Mouse (Mus musculus) limb, embryonic 11.5 days (tissue): ENCODE measurements around the gene Crtap. TPM values are rescaled to one million over a fixed set of nuclear protein-coding genes. Genes with fewer than 3 reads are reported as not detected.

Source experiments
- ATAC-seq: fragments of 200-750 bp; cut with Nextera tagmentation; 2 replicates; pipeline ENCODE4 v1.8.0; 2017; ENCODE audit warnings: low read depth; ENCODE audit not compliant: insufficient number of reproducible peaks, low FRiP score, low TSS enrichment
- DNase-seq: peaks from one replicate; pipeline ENCODE4 v3.0.0-alpha.2; 2015; ENCODE audit warnings: low spot score
- H3K27ac ChIP-seq: fragments of 300-500 bp; sonication (generic); replicated peaks from 2 replicates; pipeline ENCODE4 v1.5.1; 2014; ENCODE audit warnings: low read depth, mild to moderate bottlenecking, low read length
- H3K27me3 ChIP-seq: fragments of 300-500 bp; sonication (generic); 2 replicates; pipeline ENCODE4 v1.6.1; 2014; ENCODE audit warnings: mild to moderate bottlenecking, low read length, mixed read lengths; ENCODE audit not compliant: control insufficient read depth, insufficient read depth
- H3K36me3 ChIP-seq: fragments of 300-500 bp; sonication (generic); 2 replicates; pipeline ENCODE4 v1.6.1; 2014; ENCODE audit warnings: mild to moderate bottlenecking, low read length, moderate library complexity, mixed read lengths; ENCODE audit not compliant: control insufficient read depth, insufficient read depth
- H3K4me1 ChIP-seq: fragments of 300-500 bp; sonication (generic); 2 replicates; pipeline ENCODE4 v1.6.1; 2014; ENCODE audit warnings: low read length, mixed read lengths; ENCODE audit not compliant: control insufficient read depth, insufficient read depth
- H3K4me2 ChIP-seq: fragments of 300-500 bp; sonication (generic); 2 replicates; pipeline ENCODE4 v1.6.1; 2014; ENCODE audit warnings: low read depth, mild to moderate bottlenecking, moderate library complexity; ENCODE audit not compliant: severe bottlenecking
- H3K4me3 ChIP-seq: fragments of 300-500 bp; sonication (generic); 2 replicates; pipeline ENCODE4 v1.5.1; 2014; ENCODE audit warnings: low read depth, low read length
- H3K9ac ChIP-seq: fragments of 300-500 bp; sonication (generic); 2 replicates; pipeline ENCODE4 v1.6.1; 2014; ENCODE audit warnings: mild to moderate bottlenecking, low read length
- H3K9me3 ChIP-seq: fragments of 300-500 bp; sonication (generic); 2 replicates; pipeline ENCODE4 v1.6.1; 2016; ENCODE audit warnings: low read length; ENCODE audit not compliant: control insufficient read depth
- WGBS: fragments of 180-500 bp; shearing (Covaris S2); extraction: QIAGEN DNeasy Blood & Tissue Kit; methylation state at CpG from one replicate; pipeline ENCODE4 v1.1.7; 2014; 5-methylcytosine and 5-hydroxymethylcytosine counted together
- polyA plus RNA-seq: library from polyadenylated mRNA; unstranded; fragments of >200 nt; fragmentation: Nextera tagmentation; extraction: Ambion mirVana; gene quantifications from 2 replicates; pipeline ENCODE4 v1.2.1, GENCODE M21; 2014

Crtap gene
- polyA plus RNA-seq, 1 experiment from 2014 or later = 66.7 TPM

DNA sequence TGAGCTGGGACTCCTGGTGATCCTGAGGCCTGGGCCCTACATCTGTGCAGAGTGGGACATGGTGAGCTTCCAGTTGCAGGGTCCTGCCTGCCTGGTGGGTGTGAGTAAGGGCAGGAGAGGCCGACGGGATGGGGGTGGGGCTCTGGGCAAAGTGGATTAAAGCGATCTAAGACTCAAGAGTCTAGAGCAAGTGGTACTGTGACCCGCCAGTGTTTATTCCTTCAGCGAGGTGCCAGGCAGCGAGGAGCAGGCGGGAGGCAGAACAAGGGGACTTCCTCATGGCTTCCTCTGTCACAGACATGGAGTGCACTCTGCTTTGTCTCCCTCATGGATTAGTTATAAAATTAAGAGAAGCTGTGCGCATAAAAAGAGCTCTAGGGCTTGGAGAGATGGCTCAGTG is 30.0 kb upstream of the Crtap start:
- 82% methylated on average over 8 of the region's 8 CpGs for WGBS

DNA sequence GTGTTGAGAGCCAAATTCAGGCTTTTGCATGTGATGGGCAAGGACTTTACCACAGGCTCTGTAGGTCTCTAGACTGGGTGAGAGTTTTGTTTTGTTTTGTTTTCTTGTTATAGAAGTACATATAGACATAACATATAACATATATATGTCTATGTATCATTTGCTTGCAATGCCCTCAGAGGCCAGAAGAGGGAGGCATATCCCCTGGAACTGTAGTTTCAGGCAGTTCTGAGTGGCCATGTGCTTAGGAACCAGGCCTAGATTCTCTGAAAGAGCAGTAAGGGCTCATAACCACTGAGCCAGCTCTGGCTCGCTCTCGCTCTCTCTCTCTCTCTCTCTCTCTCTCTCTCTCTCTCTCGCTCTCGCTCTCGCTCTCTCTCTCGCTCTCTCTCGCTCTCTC is 27.7 kb upstream of the Crtap start:
- H3K27ac ChIP-seq = no peak overlapping the region
- peak; percentile 73 for DNase-seq
- no peak overlapping the region for H3K9ac ChIP-seq
- WGBS = 92% methylated on average over 7 of the region's 7 CpGs
- ATAC-seq = no peak
- H3K4me1 ChIP-seq = no peaks in the 10 kb centered on the region
- H3K4me3 ChIP-seq = no peak overlapping the region
- H3K4me2 ChIP-seq = no peak overlapping the region
- no peaks in the 10 kb centered on the region; the same call in 1 of the 2 replicates for H3K36me3 ChIP-seq
- H3K27me3 ChIP-seq = no peaks in the 10 kb centered on the region
- no peaks in the 10 kb centered on the region for H3K9me3 ChIP-seq

More for the DNA sequence above, 30.0 kb upstream of the Crtap start:
- no peak overlapping the region for H3K9ac ChIP-seq
- H3K4me2 ChIP-seq = no peak overlapping the region
- H3K27ac ChIP-seq = no peak overlapping the region
- no peaks in the 10 kb centered on the region for H3K4me1 ChIP-seq
- no peak overlapping the region for H3K4me3 ChIP-seq
- ATAC-seq (no peak), DNase-seq (no peak)
- no peaks in the 10 kb centered on the region for H3K27me3 ChIP-seq
- H3K9me3 ChIP-seq = no peaks in the 10 kb centered on the region; the same call in 1 of the 2 replicates
- peaks cover under 1% of the 10 kb centered on the region; the same call in 1 of the 2 replicates for H3K36me3 ChIP-seq

DNA sequence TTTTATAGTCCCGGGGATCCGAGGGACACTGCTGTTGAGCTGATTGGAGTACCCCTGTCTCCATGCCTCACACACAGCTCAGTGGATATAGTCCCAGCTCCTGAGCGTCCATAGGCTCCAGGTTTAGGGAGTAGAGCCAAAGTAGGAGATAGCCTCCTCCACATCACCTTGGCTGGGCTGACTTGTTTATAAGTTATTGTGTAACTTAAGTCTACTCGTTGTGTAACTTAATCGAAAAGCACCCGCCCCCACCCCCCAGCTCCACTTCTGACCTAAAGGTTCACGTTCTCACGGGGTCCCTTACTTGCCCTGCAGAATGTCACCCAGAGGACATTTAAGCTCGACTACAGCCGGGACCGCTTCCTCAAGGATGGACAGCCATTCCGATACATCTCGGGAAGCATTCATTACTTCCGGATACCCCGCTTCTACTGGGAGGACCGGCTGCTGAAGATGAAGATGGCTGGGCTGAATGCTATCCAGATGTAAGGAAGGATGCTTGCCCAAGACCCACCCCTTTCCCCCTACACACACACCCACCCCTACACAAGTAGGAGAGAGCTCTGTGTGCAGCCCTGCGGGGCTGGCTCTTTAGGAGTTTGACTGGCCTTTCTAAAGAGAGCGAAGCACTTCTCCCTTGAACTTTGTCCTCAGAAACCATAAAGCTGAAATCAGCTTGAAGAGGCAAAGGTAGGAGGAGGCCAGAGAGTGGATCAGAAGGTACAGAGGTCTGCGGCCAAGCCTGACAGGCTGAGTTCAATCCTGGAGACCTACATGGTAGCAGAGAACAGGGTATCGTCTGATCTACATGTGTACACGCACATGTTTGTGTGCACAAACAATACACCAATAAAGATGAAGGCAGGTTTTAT is 26.4 kb upstream of the Crtap start:
- Histone ChIP-seq H3K9ac (no peak overlapping the region), H3K27ac (no peak overlapping the region), H3K4me1 (no peaks in the 10 kb centered on the region), H3K4me2 (no peak overlapping the region), H3K27me3 (no peaks in the 10 kb centered on the region), H3K4me3 (no peak overlapping the region), H3K36me3 (no peaks in the 10 kb centered on the region; the same call in 1 of the 2 replicates), H3K9me3 (no peaks in the 10 kb centered on the region)
- DNase-seq = no peak
- ATAC-seq = no peak
- 90% methylated on average over 21 of the region's 21 CpGs for WGBS

- no peak overlapping the region for H3K27ac ChIP-seq
- ATAC-seq (no peak), DNase-seq (peak; percentile 75)
- no peaks in the 10 kb centered on the region for H3K4me1 ChIP-seq
- WGBS = 17% methylated on average over 11 of the region's 11 CpGs
- H3K36me3 ChIP-seq = peaks cover 2% of the 10 kb centered on the region; the same call in 1 of the 2 replicates
- no peaks in the 10 kb centered on the region for H3K27me3 ChIP-seq
- no peak overlapping the region for H3K4me2 ChIP-seq
- H3K4me3 ChIP-seq = no peak overlapping the region
- H3K9ac ChIP-seq = no peak overlapping the region
- no peaks in the 10 kb centered on the region; the same call in 1 of the 2 replicates for H3K9me3 ChIP-seq
Measured at GRCm38 (mm10) chr9:114415701-114416100, 25.2 kb upstream of the Crtap start.

- no peak overlapping the region for H3K9ac ChIP-seq
- H3K36me3 ChIP-seq = peaks cover 9% of the 10 kb centered on the region; the same call in 1 of the 2 replicates
- H3K4me2 ChIP-seq = no peak overlapping the region
- H3K27ac ChIP-seq = no peak overlapping the region
- ATAC-seq (no peak), DNase-seq (no peak)
- H3K9me3 ChIP-seq = no peaks in the 10 kb centered on the region; the same call in 1 of the 2 replicates
- H3K4me3 ChIP-seq = no peak overlapping the region
- H3K4me1 ChIP-seq = no peaks in the 10 kb centered on the region
- 83% methylated on average over 12 of the region's 12 CpGs for WGBS
- no peaks in the 10 kb centered on the region for H3K27me3 ChIP-seq
Measured at GRCm38 (mm10) chr9:114413866-114414265, 23.4 kb upstream of the Crtap start.

- H3K27ac ChIP-seq = no peak overlapping the region
- no peak overlapping the region for H3K9ac ChIP-seq
- no peaks in the 10 kb centered on the region; the same call in 1 of the 2 replicates for H3K9me3 ChIP-seq
- no peaks in the 10 kb centered on the region for H3K27me3 ChIP-seq
- H3K4me2 ChIP-seq = no peak overlapping the region
- WGBS = 94% methylated on average over 9 of the region's 9 CpGs
- H3K4me1 ChIP-seq = no peaks in the 10 kb centered on the region
- ATAC-seq (no peak), DNase-seq (no peak)
- no peak overlapping the region for H3K4me3 ChIP-seq
- H3K36me3 ChIP-seq = peaks cover 13% of the 10 kb centered on the region; the same call in 1 of the 2 replicates
Measured at GRCm38 (mm10) chr9:114412406-114412805, 21.9 kb upstream of the Crtap start.

DNA sequence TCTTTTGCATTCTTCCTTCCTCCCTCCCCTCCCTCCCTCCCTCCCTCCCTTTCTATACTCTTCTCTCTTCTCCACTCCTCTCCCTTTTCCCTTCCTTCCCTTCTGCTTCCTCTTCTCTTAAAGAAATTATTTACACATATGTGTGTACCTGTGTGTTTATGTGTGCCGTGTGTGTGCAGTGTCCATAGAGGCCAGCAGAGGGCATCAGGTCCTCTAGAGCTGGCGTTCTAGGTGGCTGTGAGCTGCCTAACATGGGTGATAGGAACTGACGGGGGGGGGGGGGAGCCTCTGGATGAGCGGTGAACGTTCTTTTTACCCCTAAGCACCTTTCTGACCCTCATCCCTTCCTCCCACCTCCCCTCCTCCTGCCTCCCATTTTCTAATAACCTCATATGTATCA is 20.8 kb upstream of the Crtap start:
- Histone ChIP-seq H3K9ac (no peak overlapping the region), H3K27ac (no peak overlapping the region), H3K36me3 (peaks cover 13% of the 10 kb centered on the region; the same call in 1 of the 2 replicates), H3K27me3 (no peaks in the 10 kb centered on the region), H3K4me1 (no peaks in the 10 kb centered on the region), H3K4me2 (no peak overlapping the region), H3K4me3 (no peak overlapping the region), H3K9me3 (no peaks in the 10 kb centered on the region; the same call in 1 of the 2 replicates)
- 83% methylated on average over 5 of the region's 5 CpGs for WGBS
- no peak for ATAC-seq
- no peak for DNase-seq

DNA sequence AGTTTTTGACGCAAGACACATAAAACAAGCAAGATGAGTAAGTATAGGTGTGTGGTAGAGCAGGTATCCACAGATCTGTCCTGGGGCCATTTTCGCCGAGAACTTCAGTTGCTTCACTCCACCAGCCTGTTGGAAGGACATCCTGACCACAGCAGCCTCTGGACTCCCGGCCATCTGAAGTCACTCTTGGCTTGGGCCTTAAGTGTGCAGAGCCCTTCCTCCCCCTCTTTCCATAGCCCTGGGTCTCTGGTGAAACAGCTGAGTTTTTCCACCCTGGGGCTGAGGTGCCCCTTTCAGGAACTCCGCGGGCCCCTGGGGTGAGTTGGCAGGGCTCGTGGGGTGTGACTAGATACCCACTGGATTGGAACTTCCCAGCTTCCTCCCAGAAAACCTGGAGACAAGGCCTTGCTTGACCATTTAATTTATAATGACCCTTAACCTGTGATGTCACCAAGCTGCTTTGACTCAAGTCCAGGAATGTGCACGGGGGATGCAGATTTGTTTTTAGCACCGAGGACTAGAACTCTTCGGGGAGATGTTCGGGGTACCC is 19.9 kb upstream of the Crtap start:
- H3K4me2 ChIP-seq = no peak overlapping the region
- DNase-seq = no peak
- H3K9ac ChIP-seq = no peak overlapping the region
- no peak for ATAC-seq
- no peaks in the 10 kb centered on the region for H3K4me1 ChIP-seq
- 96% methylated on average over 11 of the region's 11 CpGs for WGBS
- no peaks in the 10 kb centered on the region; the same call in 1 of the 2 replicates for H3K9me3 ChIP-seq
- no peak overlapping the region for H3K27ac ChIP-seq
- H3K36me3 ChIP-seq = peaks cover 19% of the 10 kb centered on the region; the same call in 1 of the 2 replicates
- no peaks in the 10 kb centered on the region for H3K27me3 ChIP-seq
- H3K4me3 ChIP-seq = no peak overlapping the region
